In genomic region chr10:19471349-19472040, GRCm38 (mm10) we compare ENCODE assay signal across 16 mouse cellular contexts.
A peak's percentile ranks its signal among the peaks of the same experiment; 100 is the strongest.
DNase-seq lines count a peak whose midpoint lies in the region; ATAC-seq and TF ChIP-seq lines count a peak whose summit lies in the region.
"Had no signal": no experiment of that assay in that cellular context is flagged by ENCODE, and none has a peak within 500 bp of the region (broad histone marks: within the 10 kb centered on the region; RNA-seq: fewer than 3 reads in every experiment).

No protein-coding gene starts in this region.

- no peak overlapping the region for H3K4me2 ChIP-seq in midbrain, embryonic 11.5 days
- no peak overlapping the region for H3K4me2 ChIP-seq in midbrain, embryonic 15.5 days

- no peak for DNase-seq in gastrocnemius, adult 2 months
- DNase-seq in gastrocnemius, postnatal 14 days: no peak
- peak; percentile 75 for DNase-seq in midbrain, embryonic 11.5 days (ENCODE audit: low spot score, missing footprints)
- peak; percentile 61 to 64 for DNase-seq in layer of hippocampus, adult 8-10 months (ENCODE audit: low spot score in 2 of 2)
- DNase-seq in telencephalon, adult 2 months (ENCODE audit: low read depth, low spot score): peak; percentile 28
- DNase-seq in adrenal gland, adult 2 months: no peak
- no peak for DNase-seq in cerebellum, adult 11-12 months
- DNase-seq: cerebellum, adult 8-10 months; kidney, adult 9 months; left cerebral cortex, postnatal 4 days; lung, postnatal 14 days; right cerebral cortex, adult 18-20 months had no signal

- WGBS in midbrain, embryonic 11.5 days: 81% methylated on average over 9 of the region's 9 CpGs
- WGBS in midbrain, embryonic 15.5 days: 77% methylated on average over 9 of the region's 9 CpGs

- H3K4me3 ChIP-seq in gastrocnemius, adult 2 months: peak overlapping the region; percentile 9; the same call in 1 of the 2 replicates
- H3K4me3 ChIP-seq in midbrain, embryonic 11.5 days (ENCODE audit: low read depth, low read length): no peak overlapping the region
- no peak overlapping the region for H3K4me3 ChIP-seq in midbrain, embryonic 15.5 days
- H3K4me3 ChIP-seq: hindbrain, embryonic 10.5 days; midbrain, embryonic 10.5 days had no signal

- intact Hi-C loops in gastrocnemius, adult 2 months (cut with DNase I): no loop called here
- intact Hi-C loops in gastrocnemius, postnatal 14 days (cut with DNase I; ENCODE audit: low total_unique reads): no loop called here

- H3K36me3 ChIP-seq in midbrain, embryonic 11.5 days (ENCODE audit: control insufficient read depth, insufficient read depth, low read length): no peaks in the 10 kb centered on the region
- no peaks in the 10 kb centered on the region for H3K36me3 ChIP-seq in midbrain, embryonic 15.5 days (replicated peaks)
- H3K36me3 ChIP-seq: hindbrain, embryonic 10.5 days; midbrain, embryonic 10.5 days had no signal

- H3K27ac ChIP-seq in gastrocnemius, adult 2 months: no peak overlapping the region; the same call in 1 of the 2 replicates
- H3K27ac ChIP-seq in midbrain, embryonic 11.5 days (ENCODE audit: low read depth, low read length): no peak overlapping the region
- H3K27ac ChIP-seq in midbrain, embryonic 15.5 days: no peak overlapping the region
- H3K27ac ChIP-seq: hindbrain, embryonic 10.5 days; midbrain, embryonic 10.5 days had no signal

- ATAC-seq in midbrain, embryonic 11.5 days (ENCODE audit: low FRiP score): no peak
- ATAC-seq in midbrain, embryonic 15.5 days (replicated peaks): no peak
- ATAC-seq: inflammation-experienced regulatory T-cells, adult 6 months had no signal

- no peak for TF ChIP-seq CTCF in gastrocnemius, adult 2 months (IDR thresholded peaks at IDR 0.05)

- H3K27me3 ChIP-seq in midbrain, embryonic 11.5 days (ENCODE audit: control insufficient read depth, insufficient read depth, low read length): no peaks in the 10 kb centered on the region; the same call in 1 of the 2 replicates
- H3K27me3 ChIP-seq in midbrain, embryonic 15.5 days (replicated peaks): no peaks in the 10 kb centered on the region; the same call in 1 of the 2 replicates

- H3K9ac ChIP-seq in midbrain, embryonic 11.5 days (ENCODE audit: low read length): no peak overlapping the region
- H3K9ac ChIP-seq in midbrain, embryonic 15.5 days: no peak overlapping the region

- no peaks in the 10 kb centered on the region for H3K9me3 ChIP-seq in midbrain, embryonic 11.5 days (ENCODE audit: control insufficient read depth, low read length)
- H3K9me3 ChIP-seq in midbrain, embryonic 15.5 days: no peaks in the 10 kb centered on the region
- H3K9me3 ChIP-seq: hindbrain, embryonic 10.5 days; midbrain, embryonic 10.5 days had no signal

- H3K4me1 ChIP-seq in midbrain, embryonic 11.5 days (ENCODE audit: control insufficient read depth, insufficient read depth, low read length): no peaks in the 10 kb centered on the region
- H3K4me1 ChIP-seq in midbrain, embryonic 15.5 days: no peaks in the 10 kb centered on the region
- H3K4me1 ChIP-seq: hindbrain, embryonic 10.5 days; midbrain, embryonic 10.5 days had no signal

Comparison
In these comparisons a context has a peak if more than half of its experiments do, and no peak if none do; other contexts are left out.
1. DNase-seq: peak in midbrain, embryonic 11.5 days (single experiment), layer of hippocampus, adult 8-10 months (2 of 2) and telencephalon, adult 2 months (single experiment); none in gastrocnemius, adult 2 months (single experiment), gastrocnemius, postnatal 14 days (single experiment), adrenal gland, adult 2 months (single experiment) and cerebellum, adult 11-12 months (single experiment).